Comparison of ENCODE assay signal across 9 mouse cellular contexts in genomic region chr2:73560445-73560844, GRCm38 (mm10). TPM values are rescaled to one million over a fixed set of nuclear protein-coding genes. Genes with fewer than 3 reads are reported as not detected.
DNase-seq lines count a peak whose midpoint lies in the region; ATAC-seq and TF ChIP-seq lines count a peak whose summit lies in the region.
"Had no signal": no experiment of that assay in that cellular context is flagged by ENCODE, and none has a peak within 500 bp of the region (broad histone marks: within the 10 kb centered on the region; RNA-seq: fewer than 3 reads in every experiment).

No protein-coding gene starts in this region.

- H3K4me1 ChIP-seq in E14TG2a.4 (replicated peaks; ENCODE audit: low read depth, low read length) (peaks cover 26% of the 10 kb centered on the region), ES-Bruce4 (ENCODE audit: control insufficient read depth, insufficient read depth, low read length) (peaks cover 4% of the 10 kb centered on the region)
- H3K4me1 ChIP-seq in hindbrain, embryonic 12.5 days: peaks cover 9% of the 10 kb centered on the region; the same call in 1 of the 2 replicates

- WGBS in hindbrain, embryonic 12.5 days: 44% methylated on average over 7 of the region's 7 CpGs

- no peak for ATAC-seq in hindbrain, embryonic 12.5 days (ENCODE audit: low FRiP score)

- H3K27me3 ChIP-seq in E14TG2a.4 (ENCODE audit: insufficient read depth, low read length): peaks cover 4% of the 10 kb centered on the region; the same call in 1 of the 2 replicates
- H3K27me3 ChIP-seq in ES-Bruce4 (ENCODE audit: control insufficient read depth, insufficient read depth, low read length, poor library complexity, severe bottlenecking): no peaks in the 10 kb centered on the region
- H3K27me3 ChIP-seq in hindbrain, embryonic 12.5 days: no peaks in the 10 kb centered on the region

- H3K36me3 ChIP-seq in E14TG2a.4 (ENCODE audit: insufficient read depth, low read length) (no peaks in the 10 kb centered on the region), ES-Bruce4 (ENCODE audit: control insufficient read depth, insufficient read depth, low read length, poor library complexity, severe bottlenecking) (no peaks in the 10 kb centered on the region)
- no peaks in the 10 kb centered on the region for H3K36me3 ChIP-seq in hindbrain, embryonic 12.5 days

- 0 out of 2 replicates have a peak overlapping the region, but pooled peaks have one; percentile 47 for H3K9ac ChIP-seq in ES-Bruce4 (ENCODE audit: low read depth, poor library complexity, severe bottlenecking)
- no peak overlapping the region for H3K9ac ChIP-seq in hindbrain, embryonic 12.5 days

- peaks cover 18% of the 10 kb centered on the region for H3K9me3 ChIP-seq in E14TG2a.4 (ENCODE audit: low read length)
- no peaks in the 10 kb centered on the region for H3K9me3 ChIP-seq in ES-Bruce4 (replicated peaks; ENCODE audit: control insufficient read depth, insufficient read depth, low read length, poor library complexity, severe bottlenecking)
- H3K9me3 ChIP-seq in hindbrain, embryonic 12.5 days (replicated peaks): no peaks in the 10 kb centered on the region

- H3K27ac ChIP-seq in ES-Bruce4 (ENCODE audit: insufficient read depth, low read length): peak overlapping the region; percentile 60
- H3K27ac ChIP-seq in hindbrain, embryonic 12.5 days: no peak overlapping the region
- H3K27ac ChIP-seq in layer of hippocampus, adult 2 months: no peak overlapping the region

- peak; percentile 12 for DNase-seq in lung, postnatal 14 days
- DNase-seq in layer of hippocampus, adult 2 months (ENCODE audit: low spot score in 2 of 2): no peak
- DNase-seq in right cerebral cortex, postnatal 25 days: no peak
- DNase-seq in adrenal gland, adult (ENCODE audit: inconsistent age in 2 of 2, low spot score in 1 of 2): no peak

- H3K4me3 ChIP-seq in E14TG2a.4 (replicated peaks; ENCODE audit: low read length) (peak overlapping the region; percentile 75), ES-Bruce4 (ENCODE audit: low read depth, low read length) (peak overlapping the region; percentile 65)
- peak overlapping the region; percentile 41 for H3K4me3 ChIP-seq in hindbrain, embryonic 12.5 days
- no peak overlapping the region for H3K4me3 ChIP-seq in layer of hippocampus, adult 2 months

- TF ChIP-seq POLR2A in ES-Bruce4 (IDR thresholded peaks at IDR 0.05; ENCODE audit: insufficient read depth, low read length): no peak

- no peak for TF ChIP-seq CTCF in E14TG2a.4 (conservative IDR thresholded peaks at IDR 0.05; ENCODE audit: low read length)
- no peak for TF ChIP-seq CTCF in ES-Bruce4 (IDR thresholded peaks at IDR 0.05; ENCODE audit: low read depth, low read length)
- TF ChIP-seq CTCF in layer of hippocampus, adult 2 months (conservative IDR thresholded peaks at IDR 0.05): no peak

- peak overlapping the region; percentile 79 for H3K4me2 ChIP-seq in hindbrain, embryonic 12.5 days (replicated peaks)

- TF ChIP-seq EP300 in ES-Bruce4 (IDR thresholded peaks at IDR 0.05; ENCODE audit: insufficient read depth, low read depth, low read length): no peak

RNA-seq across cellular contexts. Expression of gene Chrna1, which starts 19.7 kb away (rescaled TPM):
- polyA plus RNA-seq in ES-Bruce4 (2011; ENCODE audit: insufficient read depth, insufficient read length, low read depth, missing spikeins): not detected in 2 replicates
- polyA plus RNA-seq in hindbrain, embryonic 12.5 days (2016; fragmentation: Nextera tagmentation; extraction: Ambion mirVana): 0.74 and 2.3 TPM in 2 replicates
- under 1 TPM; 0.42 to 0.54 TPM for total RNA-seq in layer of hippocampus, adult 2 months (2021)
- total RNA-seq: common myeloid progenitor, adult 5-6 weeks; granulocyte monocyte progenitor cell, adult 5-6 weeks had no signal

RNA-seq across cellular contexts. Expression of gene Wipf1, which starts 30.9 kb away (rescaled TPM):
- polyA plus RNA-seq in ES-Bruce4 (2011; ENCODE audit: insufficient read depth, insufficient read length, low read depth, missing spikeins): 7.8 and 11.7 TPM in 2 replicates
- polyA plus RNA-seq in hindbrain, embryonic 12.5 days (2016; fragmentation: Nextera tagmentation; extraction: Ambion mirVana): 7.3 and 8.7 TPM in 2 replicates
- 1 to 10 TPM; 8.1 to 10.0 TPM for total RNA-seq in layer of hippocampus, adult 2 months (2021)
